Mouse (Mus musculus): ENCODE results near the gene Mtif2. TPM values are rescaled to one million over a fixed set of nuclear protein-coding genes. Genes with fewer than 3 reads are reported as not detected.

Mtif2 gene
- total RNA-seq, 1 experiment from 2014 or later, result 34.1 TPM

GRCm38 (mm10) chr11:29548504-29549424, 22.6 kb downstream of the Mtif2 start:
- no peak for ATAC-seq (ENCODE audit: extremely low read depth, insufficient number of reproducible peaks, low FRiP score, poor library complexity, severe bottlenecking)

DNA sequence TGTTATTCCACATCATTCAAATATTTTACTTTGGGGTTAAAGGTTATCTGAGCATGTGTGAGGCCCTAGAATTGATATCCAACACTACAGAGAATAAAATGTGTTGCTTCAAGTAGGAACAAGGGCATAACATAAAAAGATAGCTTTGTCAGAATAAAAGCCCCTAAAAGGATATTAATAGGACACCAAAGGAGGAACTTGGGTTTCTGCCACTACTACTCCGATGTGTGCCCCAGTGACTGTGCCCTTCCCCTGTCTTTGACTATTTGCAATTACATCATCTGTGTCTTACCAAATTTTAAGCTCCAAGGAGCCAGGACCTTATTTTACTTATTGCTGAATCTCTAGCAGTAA, 23.2 kb downstream of the Mtif2 start:
- peak; percentile 22; the same call in 1 of the 2 replicates for ATAC-seq (ENCODE audit: extremely low read depth, insufficient number of reproducible peaks, low FRiP score, poor library complexity, severe bottlenecking)

- ATAC-seq (ENCODE audit: extremely low read depth, insufficient number of reproducible peaks, low FRiP score, poor library complexity, severe bottlenecking), result no peak
Measured at GRCm38 (mm10) chr11:29560452-29560851, 34.2 kb downstream of the Mtif2 start.

DNA sequence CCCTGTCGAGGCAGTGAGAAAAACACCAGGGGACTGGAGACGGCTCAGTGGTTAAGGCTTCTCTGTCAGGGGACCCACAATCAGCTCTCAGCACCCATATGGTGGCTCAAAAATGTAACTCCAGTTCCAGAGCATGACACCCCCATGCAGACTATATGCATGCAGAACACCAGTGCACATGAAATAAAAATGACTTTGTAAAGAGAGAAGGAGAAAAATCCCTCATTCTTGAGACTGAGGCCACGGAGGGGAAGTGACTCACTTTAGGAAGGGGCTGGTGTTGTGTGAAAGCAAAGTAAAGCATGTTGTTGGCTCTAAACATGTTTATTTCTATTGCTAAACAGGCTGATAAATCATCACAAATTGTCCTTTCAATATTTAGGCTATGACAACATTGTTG, 34.8 kb downstream of the Mtif2 start:
- no peak for ATAC-seq (ENCODE audit: extremely low read depth, insufficient number of reproducible peaks, low FRiP score, poor library complexity, severe bottlenecking)

- ATAC-seq (ENCODE audit: extremely low read depth, insufficient number of reproducible peaks, low FRiP score, poor library complexity, severe bottlenecking), result no peak
Measured at GRCm38 (mm10) chr11:29563406-29563805, 37.2 kb downstream of the Mtif2 start.

DNA sequence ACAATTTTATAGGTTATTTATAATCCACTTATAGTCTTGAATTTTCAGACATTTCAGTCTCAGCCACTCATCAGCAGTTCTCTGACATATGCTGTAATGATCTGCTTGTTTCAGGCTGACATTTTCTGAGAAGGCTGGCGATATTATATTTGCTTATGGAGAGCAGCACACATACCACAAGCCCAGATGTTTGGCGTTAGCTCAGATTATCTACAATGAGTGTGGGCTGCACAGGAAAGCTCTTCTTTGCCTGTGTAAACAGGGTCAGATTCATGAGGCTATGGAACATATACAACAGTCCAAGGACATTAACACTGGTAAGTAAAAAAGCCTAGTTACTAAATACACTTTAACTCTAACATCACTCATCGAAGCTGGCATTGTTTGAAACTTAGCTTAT, 45.3 kb downstream of the Mtif2 start:
- no peak for ATAC-seq (ENCODE audit: extremely low read depth, insufficient number of reproducible peaks, low FRiP score, poor library complexity, severe bottlenecking)

DNA sequence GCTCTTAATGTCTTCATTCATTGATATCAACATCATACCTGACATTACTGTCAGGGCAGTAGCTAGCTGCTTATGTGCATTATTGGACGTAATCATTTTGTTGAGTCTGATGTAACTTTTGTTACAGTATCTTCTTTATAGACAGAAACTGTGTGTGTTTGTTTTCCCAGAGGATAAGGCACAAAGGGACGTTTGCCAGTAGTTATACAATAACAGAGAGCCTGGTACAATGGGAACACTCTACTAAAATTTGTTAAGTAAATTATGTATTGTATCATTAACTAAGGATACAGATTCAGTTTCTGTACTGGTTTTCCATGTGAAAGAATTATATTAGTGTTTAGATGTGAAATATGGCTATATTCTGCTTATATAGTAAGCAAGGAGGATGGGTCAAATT, 46.4 kb downstream of the Mtif2 start:
- ATAC-seq (ENCODE audit: extremely low read depth, insufficient number of reproducible peaks, low FRiP score, poor library complexity, severe bottlenecking), result no peak

GRCm38 (mm10) chr11:29579610-29580009, 53.4 kb downstream of the Mtif2 start:
- peak; percentile 55; the same call in 1 of the 2 replicates for ATAC-seq (ENCODE audit: extremely low read depth, insufficient number of reproducible peaks, low FRiP score, poor library complexity, severe bottlenecking)

Other genes with a start within 250 kb of the Mtif2 start
- gene Ccdc88a, start 152.8 kb upstream of the Mtif2 start, total RNA-seq (2017), result 10.3 and 12.1 TPM in 2 replicates
- gene Prorsd1, start 11.4 kb upstream of the Mtif2 start, total RNA-seq (2017), result 35.8 and 40.6 TPM in 2 replicates
- gene Clhc1, start 21.5 kb downstream of the Mtif2 start, total RNA-seq (2017), result 1.3 TPM in 1 of 2 replicates, not detected in the other
- 603 and 627 TPM in 2 replicates for gene Rps27a, start 21.7 kb downstream of the Mtif2 start, total RNA-seq (2017)
- gene Rtn4, start 166.5 kb downstream of the Mtif2 start, total RNA-seq (2017), result 153 and 155 TPM in 2 replicates